Mouse (Mus musculus) lung, embryonic 14.5 days (tissue): Measurements from ENCODE around the gene Slc1a5. TPM values are rescaled to one million over a fixed set of nuclear protein-coding genes. Genes with fewer than 3 reads are reported as not detected.

Source experiments
- ATAC-seq: fragments of 200-750 bp; cut with Nextera tagmentation; 2 replicates; pipeline ENCODE4 v1.8.0; 2017; ENCODE audit warnings: mild to moderate bottlenecking, moderate TSS enrichment, moderate library complexity; ENCODE audit not compliant: insufficient read depth
- DNase-seq: peaks from one replicate; pipeline ENCODE4 v3.0.0-alpha.2; 2015
- H3K27ac ChIP-seq: fragments of 300-500 bp; sonication (generic); 2 replicates; pipeline ENCODE4 v1.5.1; 2014; ENCODE audit warnings: low read depth, mild to moderate bottlenecking, moderate library complexity
- H3K27me3 ChIP-seq: fragments of 300-500 bp; sonication (generic); 2 replicates; pipeline ENCODE4 v1.6.1; 2014; ENCODE audit warnings: low read length, control low read depth; ENCODE audit not compliant: insufficient read depth
- H3K36me3 ChIP-seq: fragments of 300-500 bp; sonication (generic); 2 replicates; pipeline ENCODE4 v1.6.1; 2014; ENCODE audit warnings: control low read depth; ENCODE audit not compliant: insufficient read depth
- H3K4me1 ChIP-seq: fragments of 300-500 bp; sonication (generic); 2 replicates; pipeline ENCODE4 v1.6.1; 2014; ENCODE audit warnings: antibody characterized with exemption, control low read depth; ENCODE audit not compliant: insufficient read depth
- H3K4me2 ChIP-seq: fragments of 300-500 bp; sonication (generic); 2 replicates; pipeline ENCODE4 v1.6.1; 2014; ENCODE audit warnings: mild to moderate bottlenecking
- H3K4me3 ChIP-seq: fragments of 300-500 bp; sonication (generic); 2 replicates; pipeline ENCODE4 v1.5.1; 2014; ENCODE audit warnings: low read depth, low read length
- H3K9ac ChIP-seq: fragments of 300-500 bp; sonication (generic); 2 replicates; pipeline ENCODE4 v1.6.1; 2014
- H3K9me3 ChIP-seq: fragments of 300-500 bp; sonication (generic); 2 replicates; pipeline ENCODE4 v1.6.1; 2016; ENCODE audit warnings: low read depth, low read length, control low read depth
- CTCF ChIP-seq: IDR thresholded peaks from 2 replicates; pipeline ENCODE4 v1.5.1; 2016; ENCODE audit warnings: antibody characterized with exemption, low read depth
- WGBS: fragments of 180-500 bp; shearing (Covaris S2); extraction: QIAGEN DNeasy Blood & Tissue Kit; methylation state at CpG from one replicate; pipeline ENCODE4 v1.1.7; 2014; 5-methylcytosine and 5-hydroxymethylcytosine counted together
- polyA plus RNA-seq: library from polyadenylated mRNA; unstranded; fragments of >200 nt; fragmentation: Nextera tagmentation; extraction: Ambion mirVana; gene quantifications from 2 replicates; pipeline ENCODE4 v1.2.1, GENCODE M21; 2014

Slc1a5 gene
- polyA plus RNA-seq, 1 experiment from 2014 or later = 35.7 TPM

DNA sequence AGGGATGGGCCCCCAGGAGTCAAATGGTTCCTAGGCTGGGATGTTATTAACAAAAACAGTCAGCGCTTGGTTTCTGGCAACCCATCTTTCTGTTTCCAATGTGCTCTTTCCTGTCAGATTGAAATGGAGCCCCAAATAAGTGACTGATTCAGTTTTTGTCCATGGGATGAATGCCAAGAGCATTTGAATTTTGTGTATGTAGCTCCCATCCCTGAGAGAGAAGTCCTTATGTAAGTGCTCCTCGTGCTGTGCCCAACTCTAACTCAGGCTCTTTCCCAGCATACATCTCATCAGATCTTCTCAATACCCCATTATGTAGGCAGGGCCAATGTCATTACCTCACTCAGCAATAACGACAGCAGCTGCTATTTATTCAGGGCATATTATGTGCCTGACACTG, 36.6 kb downstream of the Slc1a5 start:
- Histone ChIP-seq H3K36me3 (peaks cover 32% of the 10 kb centered on the region), H3K4me2 (peak overlapping the region; percentile 97), H3K9ac (peak overlapping the region; percentile 100), H3K4me1 (peaks cover 30% of the 10 kb centered on the region), H3K4me3 (peak overlapping the region; percentile 99), H3K27ac (no peak overlapping the region), H3K27me3 (no peaks in the 10 kb centered on the region), H3K9me3 (no peaks in the 10 kb centered on the region)
- DNase-seq (peak; percentile 22), ATAC-seq (no peak)
- 39% methylated on average over 3 of the region's 3 CpGs for WGBS
- TF ChIP-seq CTCF = no peak

DNA sequence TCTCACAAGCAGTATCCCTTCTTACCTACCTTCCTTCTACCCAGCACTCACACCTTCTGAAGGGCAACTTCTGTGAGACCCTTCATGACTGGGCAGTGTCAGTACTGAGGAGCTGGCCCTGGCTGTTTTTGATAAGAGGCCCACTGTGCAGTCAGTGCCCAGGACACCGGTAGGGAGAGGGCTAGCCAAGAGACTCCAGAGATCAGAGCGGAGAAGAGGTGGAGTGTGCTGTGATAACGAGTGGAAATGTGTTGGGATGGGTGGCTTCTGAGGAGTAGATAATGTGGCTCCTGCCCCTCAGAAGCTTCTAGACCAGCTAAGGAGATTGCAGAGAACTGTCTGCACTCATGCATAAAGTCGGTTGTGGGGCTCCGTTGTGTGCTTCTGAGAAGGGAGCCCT, 38.7 kb downstream of the Slc1a5 start:
- Histone ChIP-seq H3K9ac (no peak overlapping the region), H3K4me3 (no peak overlapping the region), H3K36me3 (peaks cover 42% of the 10 kb centered on the region), H3K9me3 (no peaks in the 10 kb centered on the region), H3K4me2 (no peak overlapping the region), H3K27me3 (no peaks in the 10 kb centered on the region), H3K27ac (no peak overlapping the region), H3K4me1 (peaks cover 30% of the 10 kb centered on the region)
- ATAC-seq = no peak
- TF ChIP-seq CTCF = no peak
- no peak for DNase-seq
- 82% methylated on average over 5 of the region's 5 CpGs for WGBS

DNA sequence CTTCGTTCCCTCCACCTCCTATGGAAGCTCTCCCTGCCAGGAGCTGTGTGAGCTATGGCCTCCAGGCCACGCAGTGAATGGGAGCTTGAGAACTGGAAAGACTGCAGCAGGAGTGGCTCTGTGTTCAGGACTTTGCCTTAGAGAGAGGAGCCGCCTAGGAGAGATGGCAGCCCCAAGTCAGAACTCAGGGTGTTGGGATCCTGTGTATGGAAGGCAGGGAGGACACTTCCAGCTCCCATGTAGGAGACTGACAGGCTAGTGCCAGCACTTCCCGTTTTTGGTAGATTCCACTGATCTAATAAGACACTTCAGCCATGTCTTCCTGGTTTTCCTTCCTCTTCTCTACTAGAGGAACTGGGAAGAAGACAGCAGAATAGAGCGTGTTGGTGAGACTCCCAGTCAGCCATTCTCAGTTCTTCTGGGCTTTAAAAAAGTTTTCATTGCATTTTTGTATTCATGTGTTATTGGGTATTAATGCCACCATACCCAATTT, 39.2 kb downstream of the Slc1a5 start:
- H3K27me3 ChIP-seq = no peaks in the 10 kb centered on the region
- peaks cover 28% of the 10 kb centered on the region for H3K4me1 ChIP-seq
- H3K9me3 ChIP-seq = no peaks in the 10 kb centered on the region
- TF ChIP-seq CTCF = no peak
- no peak for DNase-seq
- H3K27ac ChIP-seq = no peak overlapping the region
- H3K4me3 ChIP-seq = no peak overlapping the region
- WGBS = 62% methylated on average over 5 of the region's 5 CpGs
- no peak overlapping the region for H3K9ac ChIP-seq
- no peak overlapping the region for H3K4me2 ChIP-seq
- no peak for ATAC-seq
- peaks cover 44% of the 10 kb centered on the region for H3K36me3 ChIP-seq

DNA sequence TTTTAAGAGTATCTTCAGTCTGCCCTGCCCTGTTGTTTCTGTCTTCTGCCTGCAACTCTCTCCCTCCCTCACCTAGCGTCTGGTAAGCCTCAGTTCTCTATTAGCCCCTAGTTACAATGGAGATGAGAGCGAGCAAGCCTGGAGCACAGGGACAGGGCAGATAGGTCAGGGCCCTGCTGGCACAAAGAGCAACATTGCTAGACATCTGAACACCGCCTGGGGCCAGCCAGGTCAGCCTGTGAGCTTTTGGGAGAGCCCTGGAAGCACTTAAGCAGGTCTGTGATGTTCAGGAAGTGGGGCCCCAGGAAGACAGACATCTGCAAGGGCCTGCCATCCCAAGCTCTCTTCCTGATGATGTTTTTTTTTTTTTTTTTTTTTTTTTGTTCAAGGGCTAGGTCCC, 40.0 kb downstream of the Slc1a5 start:
- no peaks in the 10 kb centered on the region for H3K9me3 ChIP-seq
- WGBS = 56% methylated on average over 3 of the region's 3 CpGs
- peaks cover 23% of the 10 kb centered on the region for H3K4me1 ChIP-seq
- peaks cover 52% of the 10 kb centered on the region for H3K36me3 ChIP-seq
- H3K27ac ChIP-seq = no peak overlapping the region
- no peaks in the 10 kb centered on the region for H3K27me3 ChIP-seq
- DNase-seq (no peak), ATAC-seq (no peak)
- H3K4me3 ChIP-seq = no peak overlapping the region
- H3K4me2 ChIP-seq = no peak overlapping the region
- no peak overlapping the region for H3K9ac ChIP-seq
- no peak for TF ChIP-seq CTCF

DNA sequence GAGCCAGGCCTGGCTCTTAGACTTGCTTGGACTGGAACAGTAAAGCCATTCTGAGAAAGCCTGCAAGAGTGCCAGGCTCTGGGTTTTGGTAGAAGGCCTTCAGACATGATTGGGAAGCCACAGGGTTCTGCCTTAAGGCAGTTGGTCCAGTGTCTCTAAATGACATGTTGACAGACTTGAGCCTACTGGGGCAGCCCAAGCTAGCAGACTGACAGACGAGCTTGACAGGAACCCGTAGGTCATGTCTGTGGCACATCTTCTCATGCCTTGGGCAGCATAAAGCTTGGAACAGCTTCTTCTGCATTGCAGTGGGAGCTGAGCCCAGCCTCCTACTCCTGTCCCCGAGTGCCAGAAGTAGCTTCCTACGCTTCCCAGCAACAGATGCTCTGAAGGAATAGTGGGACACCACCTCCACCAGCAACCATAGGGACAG, 40.5 kb downstream of the Slc1a5 start:
- H3K4me1 ChIP-seq = peaks cover 23% of the 10 kb centered on the region
- DNase-seq = no peak
- no peak overlapping the region for H3K9ac ChIP-seq
- peaks cover 58% of the 10 kb centered on the region for H3K36me3 ChIP-seq
- no peaks in the 10 kb centered on the region for H3K27me3 ChIP-seq
- no peak for TF ChIP-seq CTCF
- H3K9me3 ChIP-seq = no peaks in the 10 kb centered on the region
- WGBS = 74% methylated on average over 4 of the region's 4 CpGs
- no peak for ATAC-seq
- no peak overlapping the region for H3K4me3 ChIP-seq
- H3K4me2 ChIP-seq = no peak overlapping the region
- no peak overlapping the region for H3K27ac ChIP-seq

DNA sequence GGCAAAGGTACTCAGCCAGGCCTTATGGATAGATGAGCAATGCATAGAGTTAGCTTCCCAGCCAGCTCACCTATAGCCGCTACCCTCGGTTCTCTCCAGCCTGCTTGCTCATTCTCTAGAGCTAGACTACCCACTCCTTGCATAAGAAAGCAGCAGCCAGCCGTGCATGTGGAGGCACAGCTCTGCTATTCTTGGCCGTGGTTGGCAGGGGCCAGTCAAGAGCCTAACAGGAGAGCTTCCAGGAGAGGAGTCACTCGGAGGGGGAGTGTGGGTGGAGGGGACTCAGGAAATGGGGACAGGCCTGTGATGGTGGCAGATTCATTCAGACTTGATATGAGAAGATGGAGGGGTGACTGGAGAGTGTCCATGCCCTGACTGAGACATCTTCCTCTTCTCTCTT, 42.6 kb downstream of the Slc1a5 start:
- Histone ChIP-seq H3K9me3 (no peaks in the 10 kb centered on the region), H3K36me3 (peaks cover 79% of the 10 kb centered on the region), H3K27ac (no peak overlapping the region), H3K4me3 (no peak overlapping the region), H3K9ac (no peak overlapping the region), H3K4me2 (no peak overlapping the region), H3K27me3 (no peaks in the 10 kb centered on the region), H3K4me1 (peaks cover 7% of the 10 kb centered on the region)
- no peak for TF ChIP-seq CTCF
- DNase-seq (no peak), ATAC-seq (no peak)
- whole genome bisulfite sequencing = 77% methylated on average over 5 of the region's 5 CpGs

DNA sequence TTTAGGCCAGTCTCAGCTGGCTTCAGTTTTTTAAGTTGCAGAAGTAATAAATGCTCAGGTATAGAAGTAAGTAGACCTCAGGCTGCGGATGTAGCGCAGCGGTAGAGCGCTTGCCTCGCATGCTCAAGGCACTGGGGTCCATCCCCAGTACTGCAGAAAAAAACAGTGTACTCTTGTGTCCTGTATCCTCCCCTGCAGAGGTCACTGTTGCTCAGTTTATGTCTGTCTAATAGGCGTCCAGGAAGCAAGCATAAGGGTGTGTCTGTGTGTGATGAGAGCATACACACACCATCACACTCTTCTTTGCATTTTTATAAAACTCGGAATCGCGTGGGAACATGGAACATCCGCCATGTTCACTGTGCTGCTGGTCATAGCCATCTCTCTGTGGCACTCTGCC, 44.6 kb downstream of the Slc1a5 start:
- DNase-seq (peak; percentile 52), ATAC-seq (no peak)
- 79% methylated on average over 10 of the region's 10 CpGs for WGBS
- Histone ChIP-seq H3K9ac (no peak overlapping the region), H3K4me2 (no peak overlapping the region), H3K4me1 (no peaks in the 10 kb centered on the region; the same call in 1 of the 2 replicates), H3K9me3 (no peaks in the 10 kb centered on the region), H3K4me3 (no peak overlapping the region), H3K36me3 (peaks cover 92% of the 10 kb centered on the region), H3K27ac (no peak overlapping the region), H3K27me3 (no peaks in the 10 kb centered on the region)
- TF ChIP-seq CTCF = peak; percentile 44

DNA sequence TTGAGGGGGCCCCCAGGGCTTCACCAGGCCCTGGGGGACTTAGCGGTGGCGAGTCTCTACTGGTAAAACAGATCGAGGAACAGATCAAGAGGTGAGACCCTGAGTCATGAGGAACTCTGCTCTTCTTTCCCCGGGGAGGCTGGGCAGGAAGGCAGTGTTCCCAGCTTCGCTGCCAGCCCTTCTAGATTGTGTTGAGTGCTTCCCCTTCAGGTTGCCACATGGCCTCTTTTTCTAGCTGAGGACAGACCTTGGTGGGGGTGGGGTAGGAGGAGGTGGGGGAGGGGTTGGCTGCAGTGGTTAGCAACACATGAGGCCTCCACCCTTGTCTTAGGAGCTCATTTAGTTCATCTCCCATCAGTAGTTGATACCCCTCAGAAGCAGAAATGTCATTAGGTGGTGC, 45.4 kb downstream of the Slc1a5 start:
- Histone ChIP-seq H3K4me3 (no peak overlapping the region), H3K4me1 (no peaks in the 10 kb centered on the region; the same call in 1 of the 2 replicates), H3K9me3 (no peaks in the 10 kb centered on the region), H3K9ac (no peak overlapping the region), H3K36me3 (peaks cover 95% of the 10 kb centered on the region), H3K27ac (no peak overlapping the region), H3K27me3 (no peaks in the 10 kb centered on the region), H3K4me2 (no peak overlapping the region)
- 80% methylated on average over 5 of the region's 5 CpGs for WGBS
- no peak for TF ChIP-seq CTCF
- no peak for ATAC-seq
- no peak for DNase-seq
